Mouse (Mus musculus) heart, postnatal 0 days (tissue): ENCODE results near the gene Alk.

Source experiments
- CTCF ChIP-seq: IDR thresholded peaks from 2 replicates; pipeline ENCODE4 v1.5.1; 2016; ENCODE audit warnings: antibody characterized with exemption, control low read depth, low read depth
- EP300 ChIP-seq: IDR thresholded peaks from 2 replicates; pipeline ENCODE4 v1.6.1; 2016; ENCODE audit warnings: antibody characterized with exemption, low read depth

DNA sequence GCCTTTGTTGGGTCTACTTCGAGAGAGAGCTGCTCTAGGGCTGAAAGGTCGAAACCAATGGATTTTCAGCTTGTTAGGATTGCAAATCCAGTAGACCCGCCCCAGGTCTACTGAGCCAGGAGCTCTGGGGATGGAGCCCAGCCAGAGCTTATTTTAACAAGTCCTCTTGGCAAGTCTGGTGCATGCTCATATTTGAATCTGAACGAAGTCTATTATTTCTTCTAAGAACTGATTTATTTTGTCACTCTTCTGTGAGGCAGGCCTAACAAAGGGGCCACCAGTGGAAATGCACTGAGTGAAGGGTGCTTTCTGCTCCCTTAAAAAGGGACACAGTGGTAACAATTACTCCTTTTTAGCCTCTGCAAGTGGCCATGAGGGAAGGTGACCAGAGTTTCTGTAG, 24.3 kb downstream of the Alk start:
- TF ChIP-seq CTCF (no peak), EP300 (no peak)
